Mouse (Mus musculus) hindbrain, embryonic 10.5 days (tissue): ENCODE data around the gene Rnf114. TPM values are rescaled to one million over a fixed set of nuclear protein-coding genes. Genes with fewer than 3 reads are reported as not detected.
A peak's percentile ranks its signal among the peaks of the same experiment; 100 is the strongest.

Experiments used
- DNase-seq: peaks from one replicate; pipeline ENCODE4 v3.0.0-alpha.2; 2017; ENCODE audit warnings: low spot score
- H3K27ac ChIP-seq: fragments of 300-500 bp; sonication (generic); 2 replicates; pipeline ENCODE4 v1.5.1; 2016; ENCODE audit warnings: mild to moderate bottlenecking, moderate library complexity
- H3K27me3 ChIP-seq: fragments of 300-500 bp; sonication (generic); 2 replicates; pipeline ENCODE4 v1.6.1; 2016; ENCODE audit warnings: mild to moderate bottlenecking; ENCODE audit not compliant: poor library complexity, insufficient read depth, severe bottlenecking
- H3K36me3 ChIP-seq: fragments of 300-500 bp; sonication (generic); 2 replicates; pipeline ENCODE4 v1.6.1; 2016; ENCODE audit warnings: mild to moderate bottlenecking, moderate library complexity
- H3K4me1 ChIP-seq: fragments of 300-500 bp; sonication (generic); replicated peaks from 2 replicates; pipeline ENCODE4 v1.6.1; 2016; ENCODE audit warnings: mild to moderate bottlenecking
- H3K4me3 ChIP-seq: fragments of 300-500 bp; sonication (generic); 2 replicates; pipeline ENCODE4 v1.5.1; 2016; ENCODE audit warnings: mild to moderate bottlenecking, moderate library complexity
- H3K9me3 ChIP-seq: fragments of 300-500 bp; sonication (generic); 2 replicates; pipeline ENCODE4 v1.6.1; 2016; ENCODE audit warnings: mild to moderate bottlenecking, moderate library complexity
- WGBS: fragments of 180-500 bp; shearing (Covaris S2); methylation state at CpG from one replicate; pipeline ENCODE4 v1.1.7; 2016; 5-methylcytosine and 5-hydroxymethylcytosine counted together
- polyA plus RNA-seq: library from polyadenylated mRNA; unstranded; fragments of >200 nt; fragmentation: Nextera tagmentation; extraction: Ambion mirVana; gene quantifications from 2 replicates; pipeline ENCODE4 v1.2.1, GENCODE M21; 2016

Gene Rnf114
- polyA plus RNA-seq, 1 experiment from 2014 or later: 137 TPM

- WGBS: 88% methylated on average over 4 of the region's 4 CpGs
- Histone ChIP-seq H3K36me3 (peaks cover 56% of the 10 kb centered on the region), H3K27ac (no peak overlapping the region), H3K4me1 (no peaks in the 10 kb centered on the region), H3K4me3 (no peak overlapping the region), H3K27me3 (no peaks in the 10 kb centered on the region), H3K9me3 (no peaks in the 10 kb centered on the region)
- DNase-seq: no peak
Observed at GRCm38 (mm10) chr2:167482681-167483080, 9.8 kb upstream of the Rnf114 start.

GRCm38 (mm10) chr2:167483081-167483826, 9.2 kb upstream of the Rnf114 start:
- Histone ChIP-seq H3K36me3 (peaks cover 57% of the 10 kb centered on the region), H3K4me3 (no peak overlapping the region), H3K9me3 (no peaks in the 10 kb centered on the region), H3K27me3 (no peaks in the 10 kb centered on the region), H3K4me1 (no peaks in the 10 kb centered on the region), H3K27ac (no peak overlapping the region)
- 93% methylated on average over 27 of the region's 27 CpGs for WGBS
- no peak for DNase-seq

- peaks cover 62% of the 10 kb centered on the region for H3K36me3 ChIP-seq
- WGBS: 93% methylated on average over 24 of the region's 24 CpGs
- no peak overlapping the region for H3K4me3 ChIP-seq
- H3K27me3 ChIP-seq: no peaks in the 10 kb centered on the region
- no peaks in the 10 kb centered on the region for H3K9me3 ChIP-seq
- no peak for DNase-seq
- no peak overlapping the region for H3K27ac ChIP-seq
- no peaks in the 10 kb centered on the region for H3K4me1 ChIP-seq
Observed at GRCm38 (mm10) chr2:167483827-167484410, 8.5 kb upstream of the Rnf114 start.

GRCm38 (mm10) chr2:167484932-167485331, 7.5 kb upstream of the Rnf114 start:
- WGBS: 91% methylated on average over 11 of the region's 11 CpGs
- Histone ChIP-seq H3K9me3 (no peaks in the 10 kb centered on the region), H3K36me3 (peaks cover 63% of the 10 kb centered on the region), H3K27me3 (no peaks in the 10 kb centered on the region), H3K4me3 (no peak overlapping the region), H3K4me1 (no peaks in the 10 kb centered on the region), H3K27ac (no peak overlapping the region)
- no peak for DNase-seq

GRCm38 (mm10) chr2:167485501-167486377, 6.7 kb upstream of the Rnf114 start:
- Histone ChIP-seq H3K4me1 (peaks cover 3% of the 10 kb centered on the region), H3K27me3 (no peaks in the 10 kb centered on the region), H3K36me3 (peaks cover 63% of the 10 kb centered on the region), H3K27ac (no peak overlapping the region), H3K9me3 (no peaks in the 10 kb centered on the region), H3K4me3 (no peak overlapping the region)
- WGBS: 91% methylated on average over 7 of the region's 7 CpGs
- DNase-seq: no peak

- WGBS: 92% methylated on average over 4 of the region's 4 CpGs
- Histone ChIP-seq H3K27ac (no peak overlapping the region), H3K4me3 (no peak overlapping the region), H3K27me3 (no peaks in the 10 kb centered on the region), H3K4me1 (peaks cover 11% of the 10 kb centered on the region), H3K9me3 (no peaks in the 10 kb centered on the region), H3K36me3 (peaks cover 63% of the 10 kb centered on the region)
- DNase-seq: no peak
Observed at GRCm38 (mm10) chr2:167486573-167486972, 5.9 kb upstream of the Rnf114 start.

GRCm38 (mm10) chr2:167487551-167487950, 4.9 kb upstream of the Rnf114 start:
- Histone ChIP-seq H3K27ac (no peak overlapping the region), H3K27me3 (no peaks in the 10 kb centered on the region), H3K36me3 (peaks cover 54% of the 10 kb centered on the region), H3K9me3 (no peaks in the 10 kb centered on the region), H3K4me3 (no peak overlapping the region), H3K4me1 (peaks cover 21% of the 10 kb centered on the region)
- DNase-seq: no peak
- WGBS: 92% methylated on average over 6 of the region's 6 CpGs

GRCm38 (mm10) chr2:167487994-167488393, 4.5 kb upstream of the Rnf114 start:
- no peaks in the 10 kb centered on the region for H3K27me3 ChIP-seq
- H3K4me1 ChIP-seq: peaks cover 21% of the 10 kb centered on the region
- 92% methylated on average over 6 of the region's 6 CpGs for WGBS
- no peak overlapping the region for H3K4me3 ChIP-seq
- peaks cover 50% of the 10 kb centered on the region for H3K36me3 ChIP-seq
- no peak overlapping the region for H3K27ac ChIP-seq
- no peaks in the 10 kb centered on the region for H3K9me3 ChIP-seq
- no peak for DNase-seq

GRCm38 (mm10) chr2:167490813-167491525, 1.5 kb upstream of the Rnf114 start:
- Histone ChIP-seq H3K27me3 (no peaks in the 10 kb centered on the region), H3K36me3 (peaks cover 32% of the 10 kb centered on the region), H3K27ac (no peak overlapping the region), H3K4me3 (peak overlapping the region; percentile 86), H3K4me1 (peaks cover 29% of the 10 kb centered on the region), H3K9me3 (no peaks in the 10 kb centered on the region)
- WGBS: 82% methylated on average over 4 of the region's 4 CpGs
- DNase-seq: no peak

- Histone ChIP-seq H3K27ac (peak within 1 kb of the TSS; percentile 98), H3K4me1 (peaks cover 29% of the 10 kb centered on the region), H3K27me3 (no peaks in the 10 kb centered on the region), H3K4me3 (peak within 1 kb of the TSS; percentile 86), H3K9me3 (no peaks in the 10 kb centered on the region), H3K36me3 (peaks cover 20% of the 10 kb centered on the region)
- WGBS: 2% methylated on average over 63 of the region's 63 CpGs
- DNase-seq: peak; percentile 91
Observed at GRCm38 (mm10) chr2:167492713-167493636, 530 bp downstream of the Rnf114 start, which contains the start of gene Spata2. Gene Spata2 (minus strand): TSS chr2:167492887.

GRCm38 (mm10) chr2:167496437-167496836, 4.0 kb downstream of the Rnf114 start:
- Histone ChIP-seq H3K36me3 (peaks cover 13% of the 10 kb centered on the region), H3K4me1 (peaks cover 19% of the 10 kb centered on the region), H3K9me3 (no peaks in the 10 kb centered on the region), H3K4me3 (no peak overlapping the region), H3K27me3 (no peaks in the 10 kb centered on the region), H3K27ac (no peak overlapping the region)
- 86% methylated on average over 7 of the region's 7 CpGs for WGBS
- no peak for DNase-seq
